Mouse (Mus musculus): ENCODE results near the gene Hras.

DNA sequence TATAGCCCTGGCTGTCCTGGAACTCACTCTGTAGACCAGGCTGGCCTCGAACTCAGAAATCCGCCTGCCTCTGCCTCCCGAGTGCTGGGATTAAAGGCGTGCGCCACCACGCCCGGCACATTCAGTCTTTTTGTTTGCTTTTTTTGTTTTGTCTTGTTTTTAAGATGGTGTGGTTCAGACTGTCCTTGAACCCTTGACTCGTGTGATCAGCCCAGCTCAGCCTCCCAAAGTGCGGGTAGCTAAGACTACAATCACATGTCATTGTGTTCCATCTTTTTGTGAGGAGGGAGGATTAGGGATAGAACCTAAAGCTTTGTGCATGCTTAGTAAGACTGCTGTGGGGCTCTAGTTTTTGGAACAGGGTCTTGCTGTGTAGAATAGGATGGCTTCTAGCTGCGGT lies 37.7 kb upstream of the Hras start:
- TF ChIP-seq CTCF (IDR thresholded peaks at IDR 0.05) (no peak), EP300 (IDR thresholded peaks at IDR 0.05) (no peak)

Measured in lung, postnatal 0 days (tissue).